Mouse (Mus musculus): Measurements from ENCODE around the gene Pinlyp.

GRCm38 (mm10) chr7:24563191-24563836 is 17.4 kb upstream of the Pinlyp start:
- no peak for TF ChIP-seq TAL1 (IDR thresholded peaks at IDR 0.05; ENCODE audit: low read length)
- TF ChIP-seq GATA1 (IDR thresholded peaks at IDR 0.05; ENCODE audit: low read length) = no peak
